Mouse (Mus musculus) stomach, embryonic 15.5 days (tissue): Measurements from ENCODE around the gene Nol4l. TPM values are rescaled to one million over a fixed set of nuclear protein-coding genes. Genes with fewer than 3 reads are reported as not detected.
"Not testable (repeated sequence)": the region's sequence is repeated elsewhere in the genome, so short reads cannot be mapped to it uniquely, and the experiment has no call there.

Experiments
- ATAC-seq: fragments of 200-750 bp; cut with Nextera tagmentation; 2 replicates; pipeline ENCODE4 v1.8.0; 2017; ENCODE audit warnings: low read depth, moderate number of reproducible peaks, moderate TSS enrichment; ENCODE audit not compliant: insufficient read depth, low FRiP score
- H3K27ac ChIP-seq: fragments of 300-500 bp; sonication (generic); 2 replicates; pipeline ENCODE4 v1.5.1; 2015; ENCODE audit warnings: mild to moderate bottlenecking, inconsistent platforms
- H3K27me3 ChIP-seq: fragments of 300-500 bp; sonication (generic); replicated peaks from 2 replicates; pipeline ENCODE4 v1.6.1; 2015; ENCODE audit warnings: inconsistent platforms
- H3K36me3 ChIP-seq: fragments of 300-500 bp; sonication (generic); 2 replicates; pipeline ENCODE4 v1.6.1; 2015; ENCODE audit warnings: inconsistent platforms
- H3K4me1 ChIP-seq: fragments of 300-500 bp; sonication (generic); 2 replicates; pipeline ENCODE4 v1.6.1; 2015; ENCODE audit warnings: inconsistent platforms
- H3K4me2 ChIP-seq: fragments of 300-500 bp; sonication (generic); 2 replicates; pipeline ENCODE4 v1.6.1; 2015; ENCODE audit warnings: mild to moderate bottlenecking, inconsistent platforms
- H3K4me3 ChIP-seq: fragments of 300-500 bp; sonication (generic); replicated peaks from 2 replicates; pipeline ENCODE4 v1.5.1; 2015; ENCODE audit warnings: inconsistent platforms
- H3K9ac ChIP-seq: fragments of 300-500 bp; sonication (generic); 2 replicates; pipeline ENCODE4 v1.6.1; 2015; ENCODE audit warnings: inconsistent platforms
- H3K9me3 ChIP-seq: fragments of 300-500 bp; sonication (generic); 2 replicates; pipeline ENCODE4 v1.6.1; 2016; ENCODE audit warnings: inconsistent platforms
- WGBS: fragments of 180-500 bp; shearing (Covaris S2); methylation state at CpG from one replicate; pipeline ENCODE4 v1.1.7; 2015; 5-methylcytosine and 5-hydroxymethylcytosine counted together
- polyA plus RNA-seq: library from polyadenylated mRNA; unstranded; fragments of >200 nt; fragmentation: Nextera tagmentation; extraction: Ambion mirVana; gene quantifications from 2 replicates; pipeline ENCODE4 v1.2.1, GENCODE M21; 2015

The Nol4l gene
- polyA plus RNA-seq, 1 experiment from 2014 or later, result 14.3 TPM

GRCm38 (mm10) chr2:153508405-153508804, 21.4 kb downstream of the Nol4l start:
- no peak overlapping the region for H3K27ac ChIP-seq
- 81% methylated on average over 3 of the region's 3 CpGs for WGBS
- no peak for ATAC-seq
- no peak overlapping the region for H3K4me3 ChIP-seq
- H3K9ac ChIP-seq, result no peak overlapping the region
- no peak overlapping the region for H3K4me2 ChIP-seq
- no peaks in the 10 kb centered on the region for H3K9me3 ChIP-seq
- H3K36me3 ChIP-seq, result no peaks in the 10 kb centered on the region
- no peaks in the 10 kb centered on the region for H3K27me3 ChIP-seq
- peaks cover 12% of the 10 kb centered on the region for H3K4me1 ChIP-seq

DNA sequence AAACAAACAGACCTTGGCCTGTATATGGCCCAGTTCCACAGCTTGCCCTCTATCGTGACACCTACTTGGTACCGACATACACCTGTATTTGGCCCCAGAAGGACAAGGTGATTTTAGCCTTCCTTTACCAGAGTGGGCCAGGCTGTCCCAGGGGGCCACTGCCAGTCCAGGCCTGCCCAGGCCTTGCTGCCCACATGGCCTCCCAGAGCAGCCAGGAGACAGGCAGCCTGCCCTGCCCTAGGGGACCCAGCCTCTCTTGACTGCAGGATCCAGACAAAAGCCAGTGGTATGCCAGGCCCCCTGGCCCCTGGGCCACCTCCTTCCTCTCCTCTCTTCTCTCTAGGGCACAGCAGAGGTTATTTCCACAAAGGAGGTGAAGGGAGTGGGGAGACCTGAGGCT, 21.8 kb downstream of the Nol4l start:
- 94% methylated on average over 2 of the region's 2 CpGs for WGBS
- no peak for ATAC-seq
- H3K4me1 ChIP-seq, result peaks cover 12% of the 10 kb centered on the region
- no peak overlapping the region for H3K4me2 ChIP-seq
- H3K9me3 ChIP-seq, result no peaks in the 10 kb centered on the region
- H3K9ac ChIP-seq, result no peak overlapping the region
- no peak overlapping the region for H3K27ac ChIP-seq
- no peak overlapping the region for H3K4me3 ChIP-seq
- no peaks in the 10 kb centered on the region for H3K36me3 ChIP-seq
- no peaks in the 10 kb centered on the region for H3K27me3 ChIP-seq

DNA sequence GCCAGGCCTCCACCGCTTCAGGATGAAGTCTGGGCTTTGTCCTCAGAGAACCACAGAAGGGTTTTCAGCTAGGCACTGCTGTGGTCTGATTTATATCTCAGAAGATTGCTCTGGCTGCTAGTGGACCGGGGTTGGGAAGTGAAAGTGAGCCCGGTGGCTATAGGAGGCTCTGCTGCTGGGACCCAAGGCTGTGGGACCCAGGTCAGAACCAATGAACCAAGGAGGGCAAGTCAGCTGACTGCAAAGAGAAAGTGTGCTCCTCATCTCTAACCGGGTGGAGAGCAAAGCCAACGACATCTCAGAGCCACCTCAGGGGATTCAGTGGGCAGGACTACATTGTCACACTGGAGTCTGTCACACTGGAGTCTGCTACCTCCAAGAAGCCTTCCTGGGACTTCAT, 23.4 kb downstream of the Nol4l start:
- ATAC-seq, result no peak
- Histone ChIP-seq H3K9me3 (no peaks in the 10 kb centered on the region), H3K9ac (no peak overlapping the region), H3K4me1 (peaks cover 12% of the 10 kb centered on the region; the same call in 1 of the 2 replicates), H3K27me3 (no peaks in the 10 kb centered on the region), H3K4me2 (no peak overlapping the region), H3K36me3 (no peaks in the 10 kb centered on the region), H3K27ac (no peak overlapping the region), H3K4me3 (no peak overlapping the region)
- 79% methylated on average over 5 of the region's 5 CpGs for WGBS

- Histone ChIP-seq H3K27me3 (no peaks in the 10 kb centered on the region), H3K9me3 (no peaks in the 10 kb centered on the region), H3K36me3 (no peaks in the 10 kb centered on the region), H3K4me3 (no peak overlapping the region), H3K27ac (no peak overlapping the region), H3K9ac (no peak overlapping the region), H3K4me2 (no peak overlapping the region), H3K4me1 (peaks cover 21% of the 10 kb centered on the region)
- no peak for ATAC-seq
- WGBS, result 62% methylated on average over 4 of the region's 4 CpGs
Observed at GRCm38 (mm10) chr2:153499154-153499553, 30.6 kb downstream of the Nol4l start.

DNA sequence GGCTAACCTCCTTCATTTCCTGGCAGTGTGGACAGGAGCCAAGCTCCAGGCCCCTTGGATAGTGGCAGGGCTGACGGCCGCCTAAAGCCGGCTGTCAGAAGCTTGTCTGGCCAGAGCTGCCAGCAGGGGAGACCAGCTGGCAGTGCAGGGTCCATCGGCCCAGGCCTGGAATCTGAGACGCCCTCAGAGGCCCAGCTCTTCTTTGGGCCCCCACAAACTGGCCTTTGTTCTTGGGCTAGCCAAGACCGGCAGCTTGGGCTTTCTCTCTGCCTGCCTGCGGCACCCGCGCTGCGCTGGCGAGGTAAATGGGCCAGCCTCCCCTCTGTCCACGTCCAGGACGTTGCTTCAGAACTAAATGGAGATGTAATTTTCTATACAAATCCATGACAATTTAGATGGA, 32.9 kb downstream of the Nol4l start:
- ATAC-seq, result no peak
- no peaks in the 10 kb centered on the region for H3K36me3 ChIP-seq
- WGBS, result 67% methylated on average over 13 of the region's 13 CpGs
- no peak overlapping the region for H3K4me2 ChIP-seq
- H3K4me1 ChIP-seq, result peaks cover 35% of the 10 kb centered on the region
- H3K27ac ChIP-seq, result no peak overlapping the region
- no peak overlapping the region for H3K4me3 ChIP-seq
- no peak overlapping the region for H3K9ac ChIP-seq
- H3K27me3 ChIP-seq, result no peaks in the 10 kb centered on the region
- H3K9me3 ChIP-seq, result no peaks in the 10 kb centered on the region

DNA sequence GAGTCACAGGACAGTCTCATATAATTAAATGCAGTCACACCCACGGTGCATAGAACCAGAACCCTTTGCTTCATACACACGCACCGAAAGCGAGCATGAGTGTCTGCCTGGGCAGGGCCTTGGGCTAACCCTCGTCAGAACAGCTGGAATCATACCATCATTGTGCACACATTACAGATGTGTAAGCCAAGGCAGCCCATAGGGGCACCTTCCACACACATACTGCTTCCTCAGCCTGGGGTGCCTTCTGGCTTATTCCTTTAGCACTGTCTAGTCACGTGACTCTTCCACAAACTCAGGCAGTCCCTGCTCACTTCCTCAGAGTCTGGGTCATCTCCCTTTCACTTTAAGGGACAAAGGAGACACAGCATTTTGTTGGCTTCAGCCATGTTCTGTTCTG, 33.5 kb downstream of the Nol4l start:
- H3K27me3 ChIP-seq, result no peaks in the 10 kb centered on the region
- no peak overlapping the region for H3K4me3 ChIP-seq
- no peak overlapping the region for H3K9ac ChIP-seq
- H3K4me1 ChIP-seq, result peaks cover 41% of the 10 kb centered on the region
- H3K4me2 ChIP-seq, result no peak overlapping the region
- no peaks in the 10 kb centered on the region for H3K36me3 ChIP-seq
- H3K27ac ChIP-seq, result peak overlapping the region; percentile 37; the same call in 1 of the 2 replicates
- no peaks in the 10 kb centered on the region for H3K9me3 ChIP-seq
- 78% methylated on average over 6 of the region's 6 CpGs for WGBS
- ATAC-seq, result no peak

DNA sequence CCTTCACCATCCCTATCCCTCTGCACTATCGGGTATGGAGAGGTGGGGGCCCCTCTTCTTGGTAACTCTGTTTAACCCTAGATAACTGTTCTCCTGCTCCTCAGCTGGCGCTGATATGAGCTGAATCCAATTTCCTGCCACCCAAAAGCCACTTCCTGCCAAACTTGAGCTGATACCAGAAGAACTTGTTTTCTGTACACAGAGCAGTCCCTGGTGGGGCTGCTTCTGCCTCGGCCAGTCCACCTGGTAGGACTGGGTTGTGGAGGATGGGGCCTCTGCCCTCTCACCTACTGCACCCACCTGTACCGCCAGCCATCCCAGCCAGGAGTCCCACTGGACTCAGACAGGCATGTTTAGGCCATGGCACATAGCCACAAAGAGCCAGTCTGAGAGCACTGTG, 34.0 kb downstream of the Nol4l start:
- H3K4me1 ChIP-seq, result peaks cover 41% of the 10 kb centered on the region
- ATAC-seq, result peak; percentile 60
- 55% methylated on average over 4 of the region's 4 CpGs for WGBS
- no peak overlapping the region for H3K4me2 ChIP-seq
- H3K27ac ChIP-seq, result peak overlapping the region; percentile 37; the same call in 1 of the 2 replicates
- H3K4me3 ChIP-seq, result no peak overlapping the region
- H3K9me3 ChIP-seq, result no peaks in the 10 kb centered on the region
- no peak overlapping the region for H3K9ac ChIP-seq
- H3K36me3 ChIP-seq, result no peaks in the 10 kb centered on the region
- no peaks in the 10 kb centered on the region for H3K27me3 ChIP-seq

GRCm38 (mm10) chr2:153495391-153495790, 34.4 kb downstream of the Nol4l start:
- peak overlapping the region; percentile 37; the same call in 1 of the 2 replicates for H3K27ac ChIP-seq
- H3K9ac ChIP-seq, ATAC-seq, H3K36me3 ChIP-seq, H3K4me3 ChIP-seq, H3K27me3 ChIP-seq, H3K4me2 ChIP-seq, H3K9me3 ChIP-seq: not testable (repeated sequence)
- H3K4me1 ChIP-seq, result peaks cover 41% of the 10 kb centered on the region
- WGBS, result 84% methylated on average over 4 of the region's 4 CpGs

GRCm38 (mm10) chr2:153494293-153494811, 35.4 kb downstream of the Nol4l start:
- peak overlapping the region; percentile 55 for H3K27ac ChIP-seq
- no peak overlapping the region for H3K9ac ChIP-seq
- H3K4me3 ChIP-seq, result no peak overlapping the region
- H3K9me3 ChIP-seq, result no peaks in the 10 kb centered on the region
- 19% methylated on average over 9 of the region's 9 CpGs for WGBS
- peak; percentile 15; the same call in 1 of the 2 replicates for ATAC-seq
- H3K4me2 ChIP-seq, result peak overlapping the region; percentile 25; the same call in 1 of the 2 replicates
- H3K27me3 ChIP-seq, result no peaks in the 10 kb centered on the region
- H3K4me1 ChIP-seq, result peaks cover 41% of the 10 kb centered on the region
- no peaks in the 10 kb centered on the region for H3K36me3 ChIP-seq

DNA sequence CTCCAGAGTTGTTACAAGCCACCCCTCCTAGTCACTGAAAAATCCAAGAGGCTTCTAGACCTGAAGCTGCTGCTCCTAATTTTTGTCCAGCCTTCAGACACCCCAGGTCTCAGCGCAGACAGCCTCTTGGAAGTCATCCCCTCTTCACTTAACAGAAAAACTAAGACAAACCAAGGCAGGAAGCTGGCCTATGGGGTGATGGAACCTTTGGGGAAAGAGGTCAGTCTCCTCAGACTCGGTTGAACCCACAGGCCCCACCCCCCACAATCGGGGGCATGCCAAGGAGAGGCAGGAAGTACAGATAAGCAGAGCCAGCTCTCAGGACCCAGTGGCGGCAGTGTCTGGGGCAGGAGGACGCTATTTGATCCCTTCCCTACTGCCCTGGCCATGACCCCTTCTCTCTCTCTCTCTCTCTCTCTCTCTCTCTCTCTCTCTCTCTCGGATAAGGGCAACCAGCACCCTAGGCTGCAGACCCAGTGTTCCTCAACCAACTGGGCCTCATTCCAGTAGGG, 35.9 kb downstream of the Nol4l start:
- H3K4me3 ChIP-seq, result no peak overlapping the region
- WGBS, result 13% methylated on average over 6 of the region's 6 CpGs

DNA sequence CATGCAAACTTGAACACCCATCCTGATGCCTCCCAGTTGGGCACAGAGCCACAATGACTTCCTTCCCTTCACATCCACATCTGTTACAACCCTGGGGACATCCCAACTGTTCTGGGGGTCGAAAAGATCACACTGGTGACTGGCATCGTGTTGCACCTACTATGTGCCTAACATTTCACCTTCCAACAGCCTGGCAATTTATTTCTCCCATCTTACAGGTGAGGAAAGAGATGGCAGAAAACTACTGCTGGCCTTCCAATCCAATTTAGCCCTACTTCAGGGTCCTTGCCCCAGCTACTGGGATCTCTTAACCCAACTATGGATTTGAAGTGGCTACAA, 36.4 kb downstream of the Nol4l start:
- WGBS, result 27% methylated on average over 2 of the region's 2 CpGs
- no peaks in the 10 kb centered on the region for H3K27me3 ChIP-seq
- peak overlapping the region; percentile 61 for H3K4me3 ChIP-seq
- H3K9me3 ChIP-seq, result no peaks in the 10 kb centered on the region
- H3K36me3 ChIP-seq, result no peaks in the 10 kb centered on the region
- H3K9ac ChIP-seq, result no peak overlapping the region
- peaks cover 41% of the 10 kb centered on the region for H3K4me1 ChIP-seq
- ATAC-seq, result no peak
- H3K4me2 ChIP-seq, result peak overlapping the region; percentile 95
- peak overlapping the region; percentile 55 for H3K27ac ChIP-seq

More for the DNA sequence above, 35.9 kb downstream of the Nol4l start:
- H3K9me3 ChIP-seq, result no peaks in the 10 kb centered on the region
- no peaks in the 10 kb centered on the region for H3K27me3 ChIP-seq
- H3K4me2 ChIP-seq, result peak overlapping the region; percentile 95
- H3K9ac ChIP-seq, result no peak overlapping the region
- peak; percentile 53 for ATAC-seq
- peaks cover 41% of the 10 kb centered on the region for H3K4me1 ChIP-seq
- H3K36me3 ChIP-seq, result no peaks in the 10 kb centered on the region
- peak overlapping the region; percentile 55 for H3K27ac ChIP-seq

DNA sequence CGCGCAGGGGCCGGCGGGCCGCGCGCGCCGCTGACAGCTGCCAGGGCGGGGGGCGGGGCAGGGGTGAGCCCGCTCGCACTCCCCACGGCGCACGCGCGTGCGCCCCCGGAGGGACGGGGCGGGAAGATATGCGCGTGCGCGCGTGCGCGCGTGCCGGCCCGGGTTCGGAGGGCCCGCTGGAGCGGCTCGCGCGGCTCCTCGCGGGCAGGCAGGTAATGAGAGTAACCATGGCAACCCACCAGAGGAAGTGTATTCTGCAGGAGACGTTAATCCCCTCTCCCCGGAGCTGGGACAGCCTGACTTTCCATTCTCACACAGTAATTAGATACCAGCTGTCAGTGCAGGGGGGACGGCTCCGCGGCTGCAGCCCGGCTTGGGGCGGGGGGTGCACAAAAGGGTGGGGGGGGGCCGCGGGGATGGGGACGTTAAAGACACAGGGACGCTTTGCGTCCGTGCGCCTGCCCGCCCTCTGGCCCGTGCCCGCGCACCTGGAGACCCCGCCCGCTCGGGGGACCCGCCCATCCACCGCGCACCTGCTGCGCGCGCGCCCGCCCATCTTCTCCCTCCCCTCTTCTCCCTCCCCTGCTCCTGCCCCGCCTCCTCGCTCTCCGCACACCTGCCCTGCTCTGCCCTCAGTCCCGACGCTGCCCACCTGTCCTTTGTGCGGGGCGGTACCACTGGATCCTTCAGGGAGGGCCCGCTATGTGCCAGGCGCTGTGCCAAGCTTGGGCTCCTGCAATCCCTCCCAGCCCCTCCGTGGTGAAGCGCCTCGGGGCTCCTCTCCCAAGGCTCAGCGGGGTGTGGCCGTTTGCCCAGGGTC, 37.0 kb downstream of the Nol4l start, which contains the start of gene 4930404H24Rik:
4930404H24Rik (plus strand) TSS at position 218 of the 820 bp plus-strand sequence.
- peaks cover 41% of the 10 kb centered on the region for H3K4me1 ChIP-seq
- peak within 1 kb of the TSS; percentile 61 for H3K4me3 ChIP-seq
- H3K4me2 ChIP-seq, result peak within 1 kb of the TSS; percentile 95
- H3K36me3 ChIP-seq, result no peaks in the 10 kb centered on the region
- H3K27ac ChIP-seq, result peak within 1 kb of the TSS; percentile 57
- 1% methylated on average over 66 of the region's 83 CpGs for WGBS
- no peaks in the 10 kb centered on the region for H3K9me3 ChIP-seq
- no peaks in the 10 kb centered on the region for H3K27me3 ChIP-seq
- ATAC-seq, result peak; percentile 54
- peak within 1 kb of the TSS; percentile 47; the same call in 1 of the 2 replicates for H3K9ac ChIP-seq
